Mouse (Mus musculus): ENCODE data around the gene Sdk1.

DNA sequence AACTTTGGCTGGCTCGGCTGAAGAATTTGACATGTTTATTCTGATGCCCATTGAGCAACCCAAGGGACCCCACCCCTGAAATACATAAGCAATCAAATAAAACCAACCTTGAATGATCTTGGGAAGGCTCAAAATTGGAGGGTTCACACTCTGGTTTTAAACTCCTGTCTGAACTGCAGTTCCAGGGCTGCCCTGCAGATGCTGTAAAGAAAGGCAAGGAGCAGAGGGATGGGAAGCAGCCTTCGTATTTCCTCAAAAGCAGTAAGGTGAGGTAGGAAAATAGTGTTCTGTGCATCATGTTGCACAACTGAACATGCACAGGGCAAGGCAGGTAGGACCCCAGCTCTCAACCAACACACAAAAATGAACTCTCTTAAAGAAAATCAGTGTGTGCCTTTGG, 222.1 kb downstream of the Sdk1 start:
- TF ChIP-seq CTCF (IDR thresholded peaks at IDR 0.05; ENCODE audit: control insufficient read depth, insufficient read depth, insufficient replicate concordance, low read depth, low read length): no peak
- TF ChIP-seq POLR2A (IDR thresholded peaks at IDR 0.05; ENCODE audit: control insufficient read depth, low read depth, low read length): no peak

All from testis, adult 2 months (tissue).